Mouse (Mus musculus) liver, postnatal 0 days (tissue): ENCODE measurements at regions not wholly inside any gene's neighbourhood (a gene's known extent, or its start where the extent isn't known, plus 50 kb on each side); places are given as distances from the start of the nearest gene placed in this dataset.

ENCODE experiments used
- CTCF ChIP-seq: sonication (generic); IDR thresholded peaks from 2 replicates; pipeline ENCODE4 v1.5.1; 2016; ENCODE audit warnings: antibody characterized with exemption, low read depth
- EP300 ChIP-seq: IDR thresholded peaks from 2 replicates; pipeline ENCODE4 v1.6.1; 2016; ENCODE audit warnings: antibody characterized with exemption, low read depth, mild to moderate bottlenecking

DNA sequence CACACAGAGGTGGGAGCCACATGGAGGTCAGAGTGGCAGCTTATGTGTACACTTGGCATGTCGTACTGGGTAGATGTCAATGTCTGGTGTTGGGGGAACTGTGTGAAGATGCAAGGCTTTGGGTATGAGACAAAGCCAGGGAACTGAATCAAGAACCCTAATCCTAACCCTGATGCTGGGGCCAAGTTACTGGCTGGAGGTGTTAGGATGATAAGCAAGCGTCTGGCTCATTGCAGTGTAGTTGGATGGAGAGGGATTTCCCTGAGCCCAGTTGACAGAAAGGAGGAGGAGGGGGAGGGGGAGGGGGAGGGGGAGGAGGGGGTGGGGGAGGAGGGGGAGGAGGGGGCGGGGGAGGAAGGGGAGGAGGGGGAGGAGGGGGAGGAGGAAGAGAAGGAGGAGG lies 426.3 kb downstream of the Lrig3 start:
- TF ChIP-seq CTCF (no peak), EP300 (no peak)
